Mouse (Mus musculus): Measurements from ENCODE around the gene Noct.
A peak's percentile ranks its signal among the peaks of the same experiment; 100 is the strongest.
"Not testable (repeated sequence)": the region's sequence is repeated elsewhere in the genome, so short reads cannot be mapped to it uniquely, and the experiment has no call there.

The Noct gene

GRCm38 (mm10) chr3:51224363-51225225 lies at the start of gene Noct:
Noct (plus strand) TSS chr3:51224447.
- peak; percentile 91 to 96 for DNase-seq

DNA sequence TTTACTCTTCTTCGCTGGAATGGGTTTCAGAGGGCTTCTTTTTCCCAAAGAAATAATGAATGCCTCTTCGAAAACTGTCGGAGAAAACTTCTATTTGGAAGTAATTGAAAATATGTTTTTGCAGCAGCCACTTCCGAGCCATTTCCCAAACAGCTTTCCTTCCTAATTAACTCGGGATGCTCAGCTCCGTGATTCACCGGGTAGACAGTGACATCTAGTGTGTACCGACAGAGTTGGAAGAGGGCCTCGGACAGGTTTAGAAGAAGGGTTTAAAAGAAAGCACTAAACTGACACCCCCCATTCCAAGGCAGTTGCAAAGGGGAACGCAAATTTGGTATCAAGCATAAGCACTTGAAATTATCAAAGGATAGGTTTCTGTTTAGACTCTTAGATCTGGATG lies 46.1 kb upstream of the Noct start:
- no peak for DNase-seq

DNA sequence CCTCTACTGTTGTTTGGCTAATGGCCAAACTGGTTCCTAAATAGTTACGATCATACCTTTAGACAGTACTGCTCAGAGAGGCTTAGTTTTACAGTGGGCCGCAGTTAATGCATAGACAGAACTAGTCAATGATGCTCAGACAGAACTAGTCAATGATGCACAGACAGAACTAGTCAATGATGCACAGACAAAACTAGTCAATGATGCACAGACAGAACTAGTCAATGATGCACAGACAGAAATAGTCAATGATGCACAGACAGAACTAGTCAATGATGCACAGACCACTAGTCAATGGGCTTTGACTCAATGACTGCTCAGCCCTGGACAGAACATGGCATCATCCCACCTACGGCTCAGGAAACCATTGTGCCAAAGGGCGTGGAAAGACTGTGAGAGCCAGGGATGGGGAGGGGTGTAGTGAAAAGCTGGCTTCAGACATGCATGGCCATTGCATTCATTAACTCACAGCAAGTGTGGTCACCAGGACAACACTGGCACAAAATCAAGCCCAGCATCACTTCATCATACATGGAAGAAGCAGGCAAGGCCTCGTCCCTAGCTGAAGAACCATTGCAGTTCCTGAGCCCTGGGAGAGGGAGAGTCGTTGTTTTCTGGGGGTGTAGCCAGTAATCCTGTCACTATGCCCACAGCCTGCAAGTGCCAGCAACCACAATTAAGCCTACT lies 44.6 kb upstream of the Noct start:
- no peak for DNase-seq

- no peak for DNase-seq
These were observed 43.8 kb upstream of the Noct start for GRCm38 (mm10) chr3:51180341-51180940.

DNA sequence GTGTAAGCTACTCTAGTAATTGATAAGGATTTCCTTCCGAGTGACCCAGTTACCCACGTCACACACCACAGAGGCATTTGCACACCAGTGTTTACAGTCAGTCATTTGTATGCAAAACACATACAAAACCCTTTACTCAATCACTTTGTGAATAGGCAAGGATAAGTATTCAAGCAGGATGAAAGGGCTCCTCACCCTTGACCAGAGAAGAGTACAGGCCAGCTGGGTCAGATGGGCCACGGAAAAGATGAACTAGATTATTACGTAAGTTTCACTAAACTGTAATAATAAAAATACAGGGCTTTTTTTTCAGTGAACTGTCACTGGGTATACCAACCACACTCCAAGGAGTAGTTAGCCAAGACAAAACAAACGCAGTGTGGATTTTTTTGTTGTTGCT lies 41.8 kb upstream of the Noct start:
- no peak for DNase-seq

DNA sequence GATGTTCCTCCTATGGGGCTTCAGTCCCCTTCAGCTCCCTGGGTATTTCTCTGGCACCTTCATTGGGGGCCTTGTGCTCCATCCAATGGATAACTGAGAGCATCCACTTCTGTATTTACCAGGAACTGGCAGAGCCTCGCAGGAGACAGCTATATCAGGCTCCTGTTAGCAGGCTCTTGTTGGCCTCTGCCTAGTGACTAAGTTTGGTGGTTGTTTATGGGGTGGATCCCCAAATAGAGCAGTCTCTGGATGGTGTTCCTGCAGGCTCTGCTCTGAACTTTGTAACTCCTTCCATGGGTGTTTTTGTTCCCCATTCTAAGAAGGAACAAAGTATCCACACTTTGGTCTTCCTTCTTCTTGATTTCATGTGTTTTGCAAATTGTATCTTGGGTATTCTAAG lies 40.7 kb upstream of the Noct start:
- not testable (repeated sequence) for DNase-seq

GRCm38 (mm10) chr3:51183967-51184366 lies 40.3 kb upstream of the Noct start:
- DNase-seq: not testable (repeated sequence)

- DNase-seq: peak; percentile 60 to 93
These were observed 39.5 kb upstream of the Noct start for GRCm38 (mm10) chr3:51184715-51185114.

DNA sequence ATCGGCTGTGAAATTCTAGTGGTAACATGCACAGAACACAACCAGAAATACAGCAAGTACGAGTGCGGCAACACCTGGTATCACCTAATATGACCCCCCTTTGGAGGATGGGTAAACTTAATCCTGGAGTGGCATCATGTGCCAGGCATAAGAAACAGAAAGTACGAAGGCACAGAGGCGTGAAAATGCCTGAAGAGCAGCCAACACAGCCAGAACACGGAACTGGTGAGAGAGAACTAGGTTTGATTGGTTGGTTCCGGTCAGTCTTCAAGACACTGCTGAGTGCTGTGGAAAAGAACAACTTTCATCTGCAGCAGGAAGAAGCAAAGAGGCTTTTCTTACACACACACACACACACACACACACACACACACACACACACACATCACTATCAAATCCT lies 38.8 kb upstream of the Noct start:
- peak; percentile 61 to 88 for DNase-seq

DNA sequence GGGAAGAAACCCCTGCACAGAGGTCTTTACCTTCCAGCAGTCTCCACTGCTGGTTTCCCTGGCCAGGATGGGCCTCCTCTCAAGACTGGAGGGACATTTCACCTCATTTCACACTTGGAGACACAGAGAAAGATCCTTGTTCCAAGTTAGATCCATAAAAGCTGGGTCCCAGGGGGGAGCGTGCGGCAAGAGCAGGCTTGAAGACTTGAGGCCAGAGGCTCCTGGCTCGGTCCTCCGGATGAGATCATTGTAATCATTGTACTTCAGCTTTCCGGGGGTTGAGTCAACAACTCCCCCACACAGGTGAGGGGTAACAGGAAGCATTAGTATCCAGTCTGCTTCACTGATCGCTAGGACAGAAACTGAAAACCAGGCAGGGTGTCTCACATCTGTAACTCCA lies 30.2 kb upstream of the Noct start:
- DNase-seq: peak; percentile 39 to 79

GRCm38 (mm10) chr3:51195321-51195720 lies 28.9 kb upstream of the Noct start:
- DNase-seq: peak in 1 of 2 experiments; percentile 49

- no peak for DNase-seq
These were observed 28.5 kb upstream of the Noct start for GRCm38 (mm10) chr3:51195736-51196135.

DNA sequence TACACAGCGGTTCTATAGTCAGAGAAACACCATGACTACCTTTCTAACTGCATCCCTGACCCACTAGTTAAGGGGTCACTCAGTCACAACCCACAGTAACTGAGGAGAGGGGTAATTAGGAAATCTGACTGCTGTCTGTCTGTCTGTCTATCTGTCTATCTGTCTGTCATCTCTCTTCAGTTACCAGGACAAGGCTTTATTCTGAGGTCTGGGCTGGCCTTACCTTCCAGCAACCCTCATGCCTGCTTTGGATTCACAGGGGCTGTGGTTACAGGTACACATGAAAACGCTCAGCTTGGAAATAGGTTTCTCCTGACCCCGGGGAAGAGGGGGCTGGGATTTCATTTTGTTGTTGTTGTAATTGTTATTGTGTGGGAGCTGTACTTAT lies 27.5 kb upstream of the Noct start:
- DNase-seq: no peak

GRCm38 (mm10) chr3:51197112-51197731 lies 27.0 kb upstream of the Noct start:
- DNase-seq: peak; percentile 40 to 83

GRCm38 (mm10) chr3:51198291-51198690 lies 26.0 kb upstream of the Noct start:
- no peak for DNase-seq

- no peak for DNase-seq
These were observed 25.1 kb upstream of the Noct start for GRCm38 (mm10) chr3:51199130-51199529.

DNA sequence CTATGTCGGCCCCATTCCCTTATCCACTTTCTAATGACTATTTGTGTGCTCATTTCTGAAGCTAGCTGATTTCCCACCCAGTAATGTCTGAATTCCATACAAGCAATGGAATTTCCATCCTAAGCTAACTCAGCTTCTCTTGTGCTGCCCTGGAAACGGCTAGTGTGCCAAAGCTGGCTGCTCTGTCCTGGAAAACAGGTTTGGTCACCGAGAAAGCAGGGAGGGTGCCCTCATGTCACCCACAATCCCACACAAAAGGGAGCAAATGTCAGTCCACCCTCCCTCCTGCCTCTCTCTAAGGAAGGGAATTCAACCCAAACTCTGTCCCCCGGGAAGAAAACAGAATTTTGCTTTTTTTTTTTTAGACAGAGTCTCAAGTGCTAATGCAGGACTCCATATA lies 23.9 kb upstream of the Noct start:
- peak; percentile 45 to 81 for DNase-seq

DNA sequence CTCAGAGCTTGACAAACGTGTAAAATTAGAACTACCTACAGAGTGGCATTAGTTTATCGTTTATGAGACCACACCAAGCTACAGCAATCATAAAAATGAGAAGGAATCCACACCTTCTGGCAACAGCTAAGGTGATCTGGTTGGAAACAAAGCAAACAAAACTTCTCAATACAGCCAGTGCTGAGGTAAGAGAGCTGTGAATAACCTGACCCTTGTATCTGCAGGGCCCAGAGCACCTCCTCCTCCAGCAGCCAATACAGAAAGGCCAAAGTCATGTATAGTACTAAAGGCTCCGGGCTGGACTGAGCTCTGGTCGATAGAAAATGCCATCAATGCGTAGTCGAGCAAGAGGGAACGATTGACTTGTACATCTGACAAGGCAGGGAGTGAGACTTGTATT lies 23.4 kb upstream of the Noct start:
- DNase-seq: no peak

DNA sequence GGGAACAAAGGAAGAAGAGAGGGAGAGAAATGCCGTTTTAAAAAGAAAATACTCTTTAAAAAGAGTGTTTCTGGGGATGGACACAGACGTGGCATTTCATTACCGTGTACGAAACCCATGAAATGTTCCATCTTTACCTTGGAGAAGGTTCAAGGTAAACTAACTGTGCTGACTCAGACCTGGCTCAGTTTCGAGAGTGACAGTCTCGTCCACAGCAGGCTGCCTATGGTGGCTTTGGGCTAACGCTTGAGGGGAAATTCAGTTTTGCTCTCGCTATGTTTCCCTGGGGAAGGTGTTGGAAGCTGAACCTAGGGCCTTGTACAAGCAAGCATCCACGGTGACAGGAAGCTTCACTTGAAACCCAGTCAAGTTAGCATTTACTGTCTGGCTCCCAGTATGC lies 22.3 kb upstream of the Noct start:
- no peak for DNase-seq

DNA sequence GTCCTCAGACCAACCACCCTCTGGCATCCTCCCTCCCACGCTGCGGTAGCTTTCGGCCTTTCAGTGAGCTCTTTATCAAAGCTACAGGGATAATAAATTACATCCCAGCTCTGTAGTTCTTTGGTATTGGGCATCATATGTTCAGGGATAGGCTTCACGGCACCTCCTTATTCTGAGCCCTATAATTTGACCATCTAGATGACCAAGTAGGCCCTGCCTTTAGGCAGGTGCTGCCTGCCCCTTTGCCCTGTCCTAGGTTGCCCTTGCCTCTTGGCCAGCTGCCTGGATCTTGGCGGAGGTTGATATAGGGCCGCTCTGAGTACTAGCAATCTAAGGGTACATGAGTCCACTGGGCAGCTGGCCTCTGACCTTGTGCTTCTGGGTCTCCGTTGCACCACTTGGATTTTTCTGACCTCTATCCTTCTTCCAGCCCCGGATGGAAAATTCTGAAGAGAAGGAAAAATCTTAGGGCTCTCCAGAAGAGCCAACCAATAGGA lies 21.7 kb upstream of the Noct start:
- peak; percentile 84 to 96 for DNase-seq

GRCm38 (mm10) chr3:51203906-51204305 lies 20.3 kb upstream of the Noct start:
- peak in 1 of 2 experiments; percentile 48 for DNase-seq

DNA sequence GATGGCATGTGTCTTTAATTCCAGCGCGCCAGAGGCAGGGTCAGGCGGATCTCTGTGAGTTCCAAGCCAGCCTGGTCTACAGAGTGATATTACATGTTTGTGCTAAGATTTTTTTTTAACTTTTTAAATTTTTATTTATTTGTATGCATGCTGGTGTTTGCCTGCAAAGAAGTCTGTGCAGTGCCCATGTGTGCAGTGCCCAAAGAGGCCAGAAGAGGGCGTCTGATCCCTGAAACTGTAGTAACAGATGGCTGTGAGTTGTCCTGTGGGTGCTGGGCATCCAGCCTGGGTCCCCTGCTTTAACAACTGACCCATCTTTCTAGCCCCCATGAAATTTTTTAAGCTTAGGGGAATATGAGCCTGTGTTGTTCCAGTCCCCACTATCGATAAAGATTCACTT lies 19.8 kb upstream of the Noct start:
- DNase-seq: no peak

DNA sequence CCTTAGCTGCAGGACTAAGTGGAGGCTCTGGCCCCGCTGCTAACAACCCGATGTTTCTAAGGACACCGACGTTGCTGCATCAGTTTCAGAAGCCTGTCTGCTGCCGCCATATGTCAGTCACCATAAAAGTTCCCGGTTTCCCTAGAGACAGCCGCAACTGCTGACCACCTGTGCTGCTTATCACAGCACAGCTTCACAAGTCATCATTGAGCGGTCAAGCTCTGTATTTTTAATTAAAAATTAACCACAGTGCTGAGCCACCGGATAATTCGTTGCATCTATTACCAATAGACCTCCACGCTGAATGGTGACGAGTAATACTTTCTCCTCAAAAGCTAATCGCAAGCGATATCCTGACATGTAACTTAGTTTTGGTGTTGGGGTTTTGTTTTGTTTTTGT lies 19.4 kb upstream of the Noct start:
- DNase-seq: peak in 1 of 2 experiments; percentile 58
